Mouse (Mus musculus) embryonic fibroblast, embryonic 13.5 days (primary cell): ENCODE measurements around the gene Gpr6.

Experiments used
- CTCF ChIP-seq: IDR thresholded peaks from 2 replicates; pipeline ENCODE4 v1.5.1; 2011; ENCODE audit warnings: mild to moderate bottlenecking, control low read depth, low read length, moderate library complexity, borderline replicate concordance; ENCODE audit not compliant: insufficient read depth
- POLR2A ChIP-seq: IDR thresholded peaks from 2 replicates; pipeline ENCODE4 v1.6.1; 2011; ENCODE audit warnings: low read depth, mild to moderate bottlenecking, control low read depth, low read length, moderate library complexity

DNA sequence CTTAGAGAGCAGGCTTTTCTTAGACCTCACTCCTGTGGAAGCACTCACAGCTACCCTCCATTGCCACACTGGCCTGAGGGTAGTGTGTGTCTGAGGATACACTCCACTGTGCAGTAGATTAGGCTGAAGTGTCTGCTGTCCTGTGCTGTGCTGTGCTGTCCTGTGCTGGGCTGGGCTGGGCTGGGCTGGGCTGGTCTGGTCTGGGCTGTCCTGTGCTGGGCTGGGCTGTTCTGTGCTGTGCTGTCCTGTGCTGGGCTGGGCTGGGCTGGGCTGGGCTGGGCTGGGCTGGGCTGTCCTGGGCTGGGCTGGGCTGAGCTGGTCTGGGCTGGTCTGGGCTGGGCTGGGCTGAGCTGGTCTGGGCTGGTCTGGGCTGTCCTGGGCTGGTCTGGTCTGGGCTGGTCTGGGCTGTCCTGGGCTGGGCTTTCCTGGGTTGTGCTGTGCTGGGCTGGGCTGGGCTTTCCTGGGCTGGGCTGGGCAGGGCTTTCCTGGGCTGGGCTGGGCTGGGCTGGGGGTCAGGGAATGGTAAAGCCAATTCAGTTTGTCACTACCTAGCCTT lies 31.5 kb downstream of the Gpr6 start:
- no peak for TF ChIP-seq POLR2A
- TF ChIP-seq CTCF = no peak
